Mouse (Mus musculus): ENCODE measurements at regions not wholly inside any gene's neighbourhood (a gene's known extent, or its start where the extent isn't known, plus 50 kb on each side); places are given as distances from the start of the nearest gene placed in this dataset.

DNA sequence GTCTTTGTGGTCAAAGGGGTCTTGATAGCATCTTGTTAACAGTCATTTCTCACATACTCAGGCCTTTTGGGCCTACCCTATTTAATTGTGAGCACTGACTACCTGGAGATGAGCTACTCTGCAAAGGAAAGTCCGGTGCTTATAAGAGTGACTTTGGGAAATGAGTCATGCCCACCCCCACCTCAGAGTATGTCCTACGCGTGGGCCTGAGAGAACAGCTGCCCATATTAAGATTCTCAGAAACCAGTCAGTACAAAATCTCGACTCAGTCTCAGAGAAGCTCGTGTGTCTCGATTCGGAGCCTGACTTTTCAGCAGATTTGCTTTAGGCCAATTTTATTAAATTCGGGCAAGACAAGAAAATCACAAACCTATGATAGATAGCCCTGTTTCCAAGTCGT, 301.1 kb downstream of the Xpnpep1 start:
- TF ChIP-seq CTCF (IDR thresholded peaks at IDR 0.05; ENCODE audit: low read depth) = no peak
- TF ChIP-seq EP300 (IDR thresholded peaks at IDR 0.05; ENCODE audit: low read depth) = no peak
